Mouse (Mus musculus) forebrain, embryonic 14.5 days (tissue): Measurements from ENCODE around the gene Mrpl27. TPM values are rescaled to one million over a fixed set of nuclear protein-coding genes. Genes with fewer than 3 reads are reported as not detected.
"Not testable (repeated sequence)": the region's sequence is repeated elsewhere in the genome, so short reads cannot be mapped to it uniquely, and the experiment has no call there.

Experiments
- ATAC-seq: fragments of 200-750 bp; cut with Nextera tagmentation; 2 replicates; pipeline ENCODE4 v1.8.0; 2017; ENCODE audit warnings: mild to moderate bottlenecking, moderate library complexity
- DNase-seq: peaks from one replicate; pipeline ENCODE4 v3.0.0-alpha.2; 2015; ENCODE audit warnings: low spot score
- H3K27ac ChIP-seq: fragments of 300-500 bp; sonication (generic); 2 replicates; pipeline ENCODE4 v1.5.1; 2014; ENCODE audit warnings: low read depth, mild to moderate bottlenecking, control low read depth, low read length, moderate library complexity
- H3K27me3 ChIP-seq: fragments of 300-500 bp; sonication (generic); replicated peaks from 2 replicates; pipeline ENCODE4 v1.6.1; 2014; ENCODE audit warnings: low read length, control low read depth, mixed read lengths; ENCODE audit not compliant: control insufficient read depth, insufficient read depth
- H3K36me3 ChIP-seq: fragments of 300-500 bp; sonication (generic); 2 replicates; pipeline ENCODE4 v1.6.1; 2014; ENCODE audit warnings: low read length, control low read depth; ENCODE audit not compliant: control insufficient read depth, insufficient read depth
- H3K4me1 ChIP-seq: fragments of 300-500 bp; sonication (generic); 2 replicates; pipeline ENCODE4 v1.6.1; 2014; ENCODE audit warnings: antibody characterized with exemption, low read length, control low read depth; ENCODE audit not compliant: control insufficient read depth, insufficient read depth
- H3K4me2 ChIP-seq: fragments of 300-500 bp; sonication (generic); 2 replicates; pipeline ENCODE4 v1.6.1; 2014; ENCODE audit warnings: mild to moderate bottlenecking, control low read depth, low read length
- H3K4me3 ChIP-seq: fragments of 300-500 bp; sonication (generic); 2 replicates; pipeline ENCODE4 v1.5.1; 2014; ENCODE audit warnings: low read depth, low read length, control low read depth
- H3K9ac ChIP-seq: fragments of 300-500 bp; sonication (generic); 2 replicates; pipeline ENCODE4 v1.6.1; 2014; ENCODE audit warnings: mild to moderate bottlenecking, low read length, control low read depth, moderate library complexity
- H3K9me3 ChIP-seq: fragments of 300-500 bp; sonication (generic); replicated peaks from 2 replicates; pipeline ENCODE4 v1.6.1; 2016; ENCODE audit warnings: low read length, control low read depth, mixed read lengths; ENCODE audit not compliant: control insufficient read depth
- WGBS: fragments of 180-500 bp; shearing (Covaris S2); extraction: QIAGEN DNeasy Blood & Tissue Kit; methylation state at CpG from one replicate; pipeline ENCODE4 v1.1.7; 2014; 5-methylcytosine and 5-hydroxymethylcytosine counted together
- polyA plus RNA-seq: library from polyadenylated mRNA; unstranded; fragments of >200 nt; fragmentation: Nextera tagmentation; extraction: Ambion mirVana; gene quantifications from 2 replicates; pipeline ENCODE4 v1.2.1, GENCODE M21; 2014

Mrpl27 gene
- polyA plus RNA-seq, 1 experiment from 2014 or later = 111 TPM

DNA sequence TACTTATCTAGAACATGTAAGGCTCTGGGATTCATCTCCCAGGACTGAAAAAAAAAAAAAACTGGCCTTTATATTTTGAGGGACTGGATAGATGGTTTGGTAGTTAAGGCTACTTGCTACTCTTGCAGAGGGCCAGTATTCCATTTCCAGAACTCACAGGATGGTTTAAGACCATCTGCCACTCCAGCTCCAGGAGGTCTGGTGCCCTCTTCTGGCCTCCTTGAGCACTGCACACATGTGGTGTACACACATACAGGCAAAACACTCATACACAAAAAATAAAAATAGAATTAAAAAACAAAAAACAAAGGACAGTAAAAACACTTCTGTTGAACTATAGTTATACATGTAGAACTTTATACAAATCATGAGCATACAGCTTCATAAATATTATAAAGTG lies 27.1 kb downstream of the Mrpl27 start:
- peaks cover 14% of the 10 kb centered on the region for H3K4me1 ChIP-seq
- no peak for ATAC-seq
- H3K27ac ChIP-seq = no peak overlapping the region
- H3K9me3 ChIP-seq = no peaks in the 10 kb centered on the region
- H3K27me3 ChIP-seq = no peaks in the 10 kb centered on the region
- H3K9ac ChIP-seq = no peak overlapping the region
- no peak overlapping the region for H3K4me2 ChIP-seq
- no peak for DNase-seq
- no peak overlapping the region for H3K4me3 ChIP-seq
- H3K36me3 ChIP-seq = no peaks in the 10 kb centered on the region

DNA sequence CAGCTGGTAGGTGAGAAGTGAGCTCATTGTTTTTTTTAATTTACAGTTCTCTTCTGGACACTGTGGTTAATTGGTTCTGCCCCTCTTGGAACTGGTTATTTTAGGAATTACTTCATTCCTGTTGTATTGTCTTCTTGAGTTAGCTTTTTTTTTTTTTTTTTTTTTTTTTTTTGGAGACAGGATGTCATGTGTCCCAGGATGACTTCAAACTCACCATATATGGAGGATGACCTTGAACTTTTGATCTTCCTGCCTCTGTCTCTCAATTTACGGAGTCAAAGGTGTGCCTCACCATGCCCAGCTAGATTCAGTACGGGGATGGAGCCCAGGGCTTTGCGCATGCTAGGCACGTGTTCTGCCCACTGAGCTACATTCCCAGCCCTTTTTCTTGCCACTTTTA lies 28.1 kb downstream of the Mrpl27 start:
- no peak overlapping the region for H3K4me2 ChIP-seq
- H3K36me3 ChIP-seq = no peaks in the 10 kb centered on the region
- no peak for ATAC-seq
- WGBS = 89% methylated on average over 4 of the region's 4 CpGs
- peaks cover 4% of the 10 kb centered on the region for H3K4me1 ChIP-seq
- no peaks in the 10 kb centered on the region for H3K9me3 ChIP-seq
- no peak overlapping the region for H3K27ac ChIP-seq
- no peaks in the 10 kb centered on the region for H3K27me3 ChIP-seq
- H3K4me3 ChIP-seq = no peak overlapping the region
- no peak for DNase-seq
- H3K9ac ChIP-seq = no peak overlapping the region

DNA sequence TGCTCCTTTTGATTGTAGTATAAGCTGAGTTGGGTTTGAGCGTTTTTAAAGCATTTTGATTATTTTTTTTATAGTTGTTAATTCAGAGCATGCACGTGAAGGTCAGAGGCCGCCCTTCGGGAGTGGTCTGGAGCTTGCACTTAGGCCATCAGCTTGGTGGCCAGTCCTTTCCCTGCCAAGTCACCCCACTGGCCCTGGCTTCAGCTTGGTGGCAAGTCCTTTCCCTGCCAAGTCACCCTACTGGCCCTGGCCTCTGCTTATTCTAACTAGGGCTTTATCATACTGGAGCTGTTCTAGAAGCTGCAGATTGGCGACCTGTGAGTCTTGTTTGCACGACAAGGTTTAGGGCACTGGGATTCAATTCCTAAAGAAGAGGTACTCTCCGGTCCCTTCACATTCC lies 28.9 kb downstream of the Mrpl27 start:
- Histone ChIP-seq H3K9ac (no peak overlapping the region), H3K4me3 (no peak overlapping the region), H3K4me1 (peaks cover 3% of the 10 kb centered on the region), H3K4me2 (no peak overlapping the region), H3K27me3 (no peaks in the 10 kb centered on the region), H3K27ac (no peak overlapping the region), H3K36me3 (no peaks in the 10 kb centered on the region), H3K9me3 (no peaks in the 10 kb centered on the region)
- ATAC-seq = no peak
- DNase-seq = no peak
- 82% methylated on average over 7 of the region's 7 CpGs for WGBS

DNA sequence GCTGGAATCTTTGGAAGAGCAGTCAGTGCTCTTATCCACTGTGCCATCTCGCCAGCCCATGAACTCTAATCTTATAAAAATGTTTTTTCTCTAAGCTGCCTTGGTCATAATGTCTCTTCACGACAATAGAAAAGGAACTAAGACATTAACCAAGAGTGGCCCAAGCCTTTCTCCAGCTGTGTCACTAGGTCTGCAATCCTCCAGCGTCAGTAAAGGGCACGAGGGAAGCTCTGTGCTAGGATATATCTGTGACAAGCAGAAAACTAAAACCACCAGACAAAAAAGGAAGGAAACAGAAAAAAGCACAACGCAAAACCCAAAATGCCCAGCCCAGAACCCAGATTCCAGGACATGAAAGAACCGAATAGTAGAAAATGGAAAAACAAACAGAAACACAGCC lies 33.6 kb downstream of the Mrpl27 start:
- DNase-seq (no peak), ATAC-seq (no peak)
- 86% methylated on average over 6 of the region's 6 CpGs for WGBS
- H3K27me3 ChIP-seq = no peaks in the 10 kb centered on the region
- no peaks in the 10 kb centered on the region for H3K4me1 ChIP-seq
- H3K9me3 ChIP-seq = no peaks in the 10 kb centered on the region
- H3K9ac ChIP-seq = no peak overlapping the region
- H3K4me3 ChIP-seq = no peak overlapping the region
- H3K4me2 ChIP-seq = no peak overlapping the region
- no peak overlapping the region for H3K27ac ChIP-seq
- H3K36me3 ChIP-seq = no peaks in the 10 kb centered on the region

DNA sequence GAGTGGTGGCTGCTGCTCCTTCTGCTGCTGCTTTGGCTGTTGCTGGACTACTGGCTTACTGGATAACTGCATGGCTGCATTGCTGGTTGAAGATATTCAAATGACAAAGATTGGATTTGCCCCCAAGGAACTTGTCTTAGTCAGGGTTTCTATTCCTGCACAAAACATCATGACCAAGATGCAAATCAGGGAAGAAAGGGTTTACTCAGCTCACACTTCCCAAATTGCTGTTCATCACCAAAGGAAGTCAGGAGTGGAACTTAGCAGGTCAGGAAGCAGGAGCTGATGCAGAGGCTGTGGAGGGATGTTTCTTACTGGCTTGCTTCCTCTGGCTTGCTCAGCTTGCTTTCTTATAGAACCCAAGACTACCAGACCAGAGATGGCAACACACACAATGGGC lies 38.9 kb downstream of the Mrpl27 start:
- not testable (repeated sequence) for H3K4me2 ChIP-seq, H3K4me3 ChIP-seq, ATAC-seq, H3K27ac ChIP-seq, DNase-seq, H3K9me3 ChIP-seq, H3K9ac ChIP-seq, H3K4me1 ChIP-seq, H3K36me3 ChIP-seq, H3K27me3 ChIP-seq

DNA sequence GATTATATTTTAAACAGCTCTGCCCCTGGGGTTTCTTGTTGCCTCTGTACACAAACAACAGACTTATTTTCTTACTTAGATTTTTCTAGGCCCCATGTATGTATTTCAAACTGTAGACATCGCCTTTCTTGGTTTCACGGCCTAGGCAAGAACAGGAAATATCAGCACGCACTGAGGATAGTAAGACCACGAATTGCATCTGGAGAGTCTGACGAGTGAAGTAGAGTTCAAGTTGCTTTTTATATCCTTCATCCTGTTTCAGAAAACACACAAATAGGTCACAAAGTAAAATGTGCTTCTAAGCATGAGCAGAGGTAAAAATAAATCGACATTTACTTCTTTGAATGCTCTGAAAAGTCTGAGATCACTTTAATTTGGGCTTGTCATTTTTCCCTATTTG lies 41.9 kb downstream of the Mrpl27 start:
- H3K4me2 ChIP-seq = no peak overlapping the region
- ATAC-seq (no peak), DNase-seq (no peak)
- no peaks in the 10 kb centered on the region for H3K4me1 ChIP-seq
- no peak overlapping the region for H3K9ac ChIP-seq
- WGBS = 89% methylated on average over 6 of the region's 6 CpGs
- no peaks in the 10 kb centered on the region for H3K9me3 ChIP-seq
- no peak overlapping the region for H3K27ac ChIP-seq
- no peak overlapping the region for H3K4me3 ChIP-seq
- H3K27me3 ChIP-seq = no peaks in the 10 kb centered on the region
- H3K36me3 ChIP-seq = no peaks in the 10 kb centered on the region

DNA sequence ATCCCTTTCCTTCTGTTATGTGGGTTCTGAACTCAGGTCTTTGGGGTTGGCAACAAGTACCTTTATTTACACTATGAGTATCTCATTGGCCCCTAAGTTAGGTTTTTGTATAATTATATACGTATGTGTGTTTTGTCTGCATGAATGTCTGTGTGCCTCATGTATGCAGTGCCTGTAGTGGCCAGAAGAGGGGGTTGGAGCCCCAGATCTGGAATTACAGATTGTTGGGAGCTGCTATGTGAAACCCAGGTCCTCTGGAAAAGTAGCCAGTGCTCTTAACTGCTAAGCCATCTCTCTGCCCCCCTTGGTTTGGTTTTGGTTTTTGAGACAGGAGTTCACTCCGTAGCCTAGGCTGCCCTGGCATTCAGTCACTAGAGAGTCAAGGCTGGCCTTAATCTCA lies 43.6 kb downstream of the Mrpl27 start:
- Histone ChIP-seq H3K4me2 (no peak overlapping the region), H3K27ac (no peak overlapping the region), H3K36me3 (no peaks in the 10 kb centered on the region), H3K9me3 (no peaks in the 10 kb centered on the region), H3K4me1 (no peaks in the 10 kb centered on the region), H3K9ac (no peak overlapping the region), H3K27me3 (no peaks in the 10 kb centered on the region), H3K4me3 (no peak overlapping the region)
- DNase-seq (no peak), ATAC-seq (no peak)
- WGBS = 86% methylated on average over 2 of the region's 2 CpGs

DNA sequence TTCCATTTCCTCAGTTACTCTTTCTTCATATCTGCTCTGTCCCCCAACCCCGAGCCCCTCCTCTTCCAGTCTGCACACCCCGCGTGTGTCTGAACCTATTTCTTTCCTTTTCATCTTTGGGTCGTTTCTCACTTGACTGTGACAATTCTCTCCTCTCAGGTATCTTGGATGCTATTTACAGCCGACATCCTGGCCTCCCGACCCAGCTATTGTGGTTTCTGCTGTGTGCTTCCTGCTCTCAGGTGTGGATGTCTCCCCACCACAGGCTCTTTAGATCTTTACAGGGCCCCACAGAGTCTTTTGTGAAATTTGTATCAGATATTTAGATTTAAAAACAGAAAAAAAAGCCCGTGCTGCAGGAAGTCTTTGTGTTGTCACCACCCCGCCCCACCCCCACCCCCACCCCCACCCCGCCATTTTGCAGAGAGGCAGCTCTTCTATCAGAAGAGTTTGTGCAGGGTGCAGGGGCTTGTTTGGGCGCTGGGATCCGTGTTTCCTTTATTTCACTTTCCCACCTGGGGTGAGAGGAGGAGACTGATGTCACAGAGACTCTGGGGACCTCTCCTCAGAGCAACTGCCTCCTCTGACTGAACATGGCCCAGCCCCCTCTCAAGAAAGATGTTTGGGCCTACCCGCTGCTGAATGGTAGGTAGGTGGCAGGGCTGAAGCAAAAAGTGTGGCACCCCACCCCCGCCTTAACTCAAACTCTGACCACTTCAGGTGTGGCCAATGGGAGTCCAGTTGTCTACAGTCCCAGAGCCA lies 44.3 kb downstream of the Mrpl27 start:
- ATAC-seq (no peak), DNase-seq (no peak)
- no peak overlapping the region for H3K4me3 ChIP-seq
- WGBS = 50% methylated on average over 13 of the region's 13 CpGs
- H3K4me2 ChIP-seq = no peak overlapping the region
- H3K27me3 ChIP-seq = no peaks in the 10 kb centered on the region
- H3K36me3 ChIP-seq = no peaks in the 10 kb centered on the region
- no peaks in the 10 kb centered on the region for H3K4me1 ChIP-seq
- H3K9me3 ChIP-seq = no peaks in the 10 kb centered on the region
- H3K9ac ChIP-seq = no peak overlapping the region
- no peak overlapping the region for H3K27ac ChIP-seq

DNA sequence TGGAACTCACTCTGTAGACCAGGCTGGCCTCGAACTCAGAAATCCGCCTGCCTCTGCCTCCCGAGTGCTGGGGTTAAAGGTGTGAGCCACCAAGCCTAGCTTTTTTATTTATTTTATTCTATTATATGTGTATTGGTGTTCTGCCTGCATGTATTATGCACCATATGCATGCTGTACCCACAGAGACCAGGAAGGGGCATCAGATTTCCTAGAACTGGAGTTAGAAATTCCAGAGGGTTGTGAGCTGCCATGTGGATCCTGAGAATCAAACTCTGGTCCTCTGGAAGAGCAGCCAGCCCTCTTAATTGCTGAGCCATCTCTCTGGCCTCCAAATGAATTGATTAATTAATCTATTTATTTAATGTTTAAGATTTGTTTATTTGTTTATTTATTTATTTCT lies 45.8 kb downstream of the Mrpl27 start:
- no peak overlapping the region for H3K4me2 ChIP-seq
- 94% methylated on average over 3 of the region's 3 CpGs for WGBS
- no peaks in the 10 kb centered on the region for H3K27me3 ChIP-seq
- H3K4me1 ChIP-seq = no peaks in the 10 kb centered on the region
- no peak overlapping the region for H3K4me3 ChIP-seq
- DNase-seq (no peak), ATAC-seq (no peak)
- H3K27ac ChIP-seq = no peak overlapping the region
- H3K9me3 ChIP-seq = no peaks in the 10 kb centered on the region
- H3K36me3 ChIP-seq = no peaks in the 10 kb centered on the region
- no peak overlapping the region for H3K9ac ChIP-seq
